Mouse (Mus musculus): Measurements from ENCODE around the gene Spdye4c. TPM values are rescaled to one million over a fixed set of nuclear protein-coding genes. Genes with fewer than 3 reads are reported as not detected.

Gene Spdye4c
- not detected for polyA plus RNA-seq (2012; fragmentation: generic; extraction: Trizol)

DNA sequence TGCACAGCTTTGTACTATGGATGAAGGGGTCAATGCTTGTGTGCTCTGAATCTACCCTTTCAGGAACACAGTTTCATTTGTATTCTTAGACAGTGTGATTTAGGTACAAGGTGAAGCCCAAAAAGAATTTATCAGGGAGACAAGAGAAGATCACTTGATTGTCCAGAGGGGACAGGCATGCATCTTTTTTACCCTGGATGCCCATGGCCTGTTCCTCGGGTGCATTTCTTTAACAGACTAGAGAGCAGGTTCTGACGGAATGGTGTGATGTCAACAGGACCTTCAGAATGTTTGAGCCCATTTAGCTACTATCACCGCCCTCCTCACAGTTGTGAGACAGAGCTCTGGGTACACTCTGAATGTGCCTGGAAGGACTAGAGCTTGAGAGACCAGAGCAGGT lies at the start of gene Spdye4c:
Gene Spdye4c (plus strand): TSS at position 301 of the 400 bp plus-strand sequence.

Other genes starting within 250 kb of the Spdye4c start
- 10 to 100 TPM in 1 of 2 experiments, 1 to 10 TPM in 1; 7.6 to 33.0 TPM for gene Anapc1, start 96.2 kb downstream of the Spdye4c start, polyA plus RNA-seq (2012; fragmentation: generic; extraction: Trizol)
- gene Mertk, start 107.7 kb downstream of the Spdye4c start, polyA plus RNA-seq (2012; fragmentation: generic; extraction: Trizol): 1 to 10 TPM in 1 of 2 experiments, under 1 TPM in 1; 0.29 to 3.1 TPM
- 1 to 10 TPM in 1 of 2 experiments, under 1 TPM in 1; 0.14 to 4.0 TPM for gene Tmem87b, start 226.9 kb downstream of the Spdye4c start, polyA plus RNA-seq (2012; fragmentation: generic; extraction: Trizol)

Measured in C3H10T1/2 (cell line).